Mouse (Mus musculus): ENCODE data around the gene Pax6.

- no peak for TF ChIP-seq CTCF (IDR thresholded peaks at IDR 0.05; ENCODE audit: control insufficient read depth, insufficient read depth, insufficient read length)
- no peak for TF ChIP-seq CEBPB (IDR thresholded peaks at IDR 0.05; ENCODE audit: low read depth)
These were observed 7.0 kb downstream of the Pax6 start for GRCm38 (mm10) chr2:105675730-105676079.

Measured in C2C12 (cell line).